ENCODE assay signal across 21 mouse cellular contexts in genomic region chr8:88502143-88502542, GRCm38 (mm10). TPM values are rescaled to one million over a fixed set of nuclear protein-coding genes. Genes with fewer than 3 reads are reported as not detected.
DNase-seq lines count a peak whose midpoint lies in the region; ATAC-seq lines count a peak whose summit lies in the region.
"Had no signal": no experiment of that assay in that cellular context is flagged by ENCODE, and none has a peak within 500 bp of the region (broad histone marks: within the 10 kb centered on the region; RNA-seq: fewer than 3 reads in every experiment).

No protein-coding gene starts in this region.

- intact Hi-C loops in left cerebral cortex, postnatal 4 days (cut with DNase I), result no loop called here

- DNase-seq in cerebellum, postnatal 10 days, result peak; percentile 60 to 68
- no peak for DNase-seq in cerebellum, postnatal 4 days (ENCODE audit: low spot score in 2 of 2)
- peak; percentile 39 to 42 for DNase-seq in cerebellum, postnatal 14 days
- no peak for DNase-seq in cerebellum, adult 9-10 months
- DNase-seq in frontal cortex, postnatal 14 days (ENCODE audit: low spot score in 2 of 2), result no peak
- peak; percentile 37 for DNase-seq in left cerebral cortex, postnatal 4 days
- no peak for DNase-seq in left cerebral cortex, adult 9 months (ENCODE audit: low spot score in 2 of 2)
- DNase-seq: adrenal gland, adult 2 months; adrenal gland, adult 8-10 months; adrenal gland, postnatal 10 days; adrenal gland, postnatal 14 days; adrenal gland, postnatal 25 days; adrenal gland, postnatal 36 days; B cell, adult 2 months; cerebellum, adult 11 months; cerebellum, adult 11-12 months had no signal

- 0 out of 2 replicates have a peak, but pooled peaks have one; percentile 31 for ATAC-seq in frontal cortex, adult (ENCODE audit: low TSS enrichment)
- ATAC-seq: activated CD4-positive, CD25-positive, alpha-beta regulatory T cell, adult 4 months; CD4-positive, CD25-positive, alpha-beta regulatory T cell, adult 4 months; Patski had no signal

RNA-seq across cellular contexts. Expression of gene Nkd1, which starts 19.0 kb away (rescaled TPM):
- 10 to 100 TPM; 22.5 to 25.7 TPM for total RNA-seq in left cerebral cortex, postnatal 4 days (2021)
- total RNA-seq: MEL had no signal

Comparison
In these comparisons a context has a peak if more than half of its experiments do, and no peak if none do; other contexts are left out.
1. DNase-seq: peak in cerebellum, postnatal 10 days (2 of 2), cerebellum, postnatal 14 days (2 of 2) and left cerebral cortex, postnatal 4 days (single experiment); none in cerebellum, postnatal 4 days (0 of 2), cerebellum, adult 9-10 months (single experiment), frontal cortex, postnatal 14 days (0 of 2) and left cerebral cortex, adult 9 months (0 of 2).